Mouse (Mus musculus) layer of hippocampus, postnatal 10 days (tissue): ENCODE measurements around the gene Dnm2. TPM values are rescaled to one million over a fixed set of nuclear protein-coding genes. Genes with fewer than 3 reads are reported as not detected.
A peak's percentile ranks its signal among the peaks of the same experiment; 100 is the strongest.

ENCODE experiments used
- DNase-seq, 2 experiments: peaks; one replicate each; pipeline ENCODE4 v3.0.0; 2021; ENCODE audit warnings: low spot score in 2 of 2
- long read RNA-seq: library from polyadenylated mRNA; stranded (forward); transcript quantifications from one replicate; pipeline ENCODE4 v2.0.0, GENCODE M21; 2023
- total RNA-seq, 2 experiments: library from RNA; stranded (reverse); gene quantifications; 2 replicates each; pipeline ENCODE4 v1.2.3; 2021

Gene Dnm2
- 10 to 100 TPM; 65.2 to 67.7 TPM for total RNA-seq
- long read RNA-seq, partial matches to known transcripts, result 6 of 88 reads
- long read RNA-seq, other reads (novel, unspliced or antisense), result 73 of 88 reads

DNA sequence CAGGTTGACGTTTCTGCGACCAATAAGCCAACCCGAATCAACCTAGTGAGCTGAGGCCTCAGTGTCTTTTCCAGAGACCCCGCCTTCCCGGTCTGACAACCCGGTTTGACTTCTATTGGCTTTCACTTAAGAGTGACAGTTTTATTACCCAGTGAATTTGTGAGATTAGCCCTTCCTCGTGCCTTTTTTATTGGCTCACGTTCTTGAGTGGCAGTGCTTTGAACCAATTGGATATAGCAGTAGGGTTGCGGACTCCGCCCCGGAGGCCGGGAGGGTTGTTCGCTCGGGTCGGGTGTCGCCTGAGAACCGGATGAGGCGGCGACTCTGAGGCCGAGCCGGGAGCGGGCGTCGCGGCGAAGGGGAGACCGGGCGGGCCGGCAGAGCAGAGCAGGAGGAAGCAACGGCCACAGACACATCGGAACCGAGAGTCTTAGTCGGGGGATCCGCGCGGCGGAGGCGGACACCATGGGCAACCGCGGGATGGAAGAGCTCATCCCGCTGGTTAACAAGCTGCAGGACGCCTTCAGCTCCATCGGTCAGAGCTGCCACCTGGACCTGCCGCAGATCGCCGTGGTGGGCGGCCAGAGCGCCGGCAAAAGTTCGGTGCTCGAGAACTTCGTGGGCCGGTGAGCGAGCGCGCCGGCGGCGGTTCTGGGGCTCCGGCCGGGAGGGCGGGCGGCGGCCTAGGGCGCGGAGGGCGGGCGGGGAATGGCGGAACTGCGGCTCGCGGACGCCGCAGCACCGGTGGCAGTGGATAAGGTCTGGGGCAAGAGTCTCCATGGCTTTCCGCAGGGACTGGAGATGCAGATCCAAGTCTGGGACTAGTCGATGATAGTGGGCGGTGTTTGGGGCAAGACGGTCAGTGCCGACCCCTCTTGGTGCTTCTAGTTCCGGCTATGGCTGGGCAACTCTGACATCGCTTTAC, at the start of gene Dnm2:
Dnm2 (plus strand) TSS at position 278 of the 925 bp plus-strand sequence.
- peak; percentile 99 to 100 for DNase-seq

DNA sequence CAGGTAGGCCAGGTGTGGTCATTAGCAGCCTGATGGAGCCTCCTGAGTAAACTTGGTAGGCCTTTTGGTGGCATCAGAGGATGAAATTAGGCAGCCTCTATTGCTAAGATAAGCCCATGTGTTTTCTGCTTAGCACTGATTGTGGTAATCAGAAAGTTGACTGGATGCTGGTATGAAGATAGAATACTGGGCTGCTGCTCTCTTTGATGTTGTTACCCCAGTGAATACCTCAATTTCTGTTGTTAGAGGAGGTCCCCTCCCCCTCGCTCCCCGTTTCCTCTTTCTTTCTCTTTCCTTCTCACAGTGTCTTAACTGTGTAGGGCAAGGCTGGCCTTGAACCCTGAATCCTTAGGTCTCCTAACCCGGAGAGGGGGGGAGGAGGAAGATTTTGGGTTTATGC, 45.5 kb upstream of the Dnm2 start:
- DNase-seq, result no peak

DNA sequence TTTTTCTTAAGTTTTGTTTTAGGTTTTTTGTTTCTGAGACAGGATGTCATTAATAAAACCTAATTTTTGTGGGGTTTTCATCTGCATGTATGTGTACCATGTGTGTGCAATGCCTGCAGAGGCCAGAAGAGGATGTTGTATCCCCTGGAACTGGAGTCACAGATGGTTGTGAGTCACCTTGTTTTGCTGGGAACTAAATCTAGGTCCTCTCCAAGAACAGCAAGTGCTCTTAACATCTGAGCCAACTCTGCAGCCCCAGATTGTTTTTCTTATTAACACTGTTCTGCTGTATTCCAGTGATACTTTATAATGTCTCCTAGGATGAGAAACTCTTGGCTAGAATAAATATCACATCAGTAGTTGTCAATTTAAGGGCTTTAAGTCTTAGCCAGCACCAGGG, 43.8 kb upstream of the Dnm2 start:
- DNase-seq, result no peak

DNA sequence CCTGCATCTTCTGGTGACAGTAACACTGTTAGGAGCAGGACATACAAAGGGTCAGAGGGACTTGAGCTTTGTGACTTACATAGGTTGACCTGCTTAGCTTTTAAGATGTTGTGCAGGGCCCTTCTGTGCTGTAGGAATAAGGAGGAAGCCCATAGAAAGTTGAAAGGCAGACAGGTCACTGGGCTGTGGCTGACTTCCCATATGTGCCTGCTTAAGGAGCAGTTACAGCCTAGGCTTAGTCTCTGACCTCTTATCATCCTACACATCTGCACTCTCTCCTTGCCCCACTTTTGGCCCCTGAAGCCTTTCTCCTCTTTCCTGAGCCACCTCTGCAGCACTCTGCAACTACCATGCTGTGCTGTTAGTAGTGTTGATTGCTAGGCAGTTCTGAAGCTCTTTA, 40.7 kb upstream of the Dnm2 start:
- DNase-seq, result no peak

DNA sequence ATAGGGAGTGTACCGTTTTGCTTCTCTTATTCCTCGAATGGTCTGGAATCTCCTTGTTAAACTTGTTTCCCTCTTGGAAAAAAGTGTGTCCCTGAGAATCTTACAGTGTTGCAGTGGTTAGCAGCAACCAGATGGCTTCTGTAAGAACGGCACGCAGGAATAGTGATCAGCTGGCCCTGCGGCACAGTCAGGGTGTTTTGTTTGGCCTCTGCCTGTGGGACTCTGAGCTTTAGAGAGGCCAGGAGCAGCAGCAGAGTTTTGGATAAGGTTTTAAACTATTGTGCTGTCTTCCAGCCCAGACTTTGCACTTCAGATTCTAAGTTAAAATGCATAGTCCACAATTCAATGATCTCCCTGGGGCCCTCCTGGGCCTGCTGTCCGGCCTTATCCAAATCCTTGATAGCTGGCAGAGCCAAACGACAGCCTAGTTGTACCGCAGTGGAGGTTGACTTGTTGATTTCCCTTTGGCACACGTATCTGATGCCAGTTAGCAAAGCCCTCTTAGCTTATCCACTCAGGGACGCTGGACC, 32.0 kb upstream of the Dnm2 start:
- DNase-seq, result no peak

DNA sequence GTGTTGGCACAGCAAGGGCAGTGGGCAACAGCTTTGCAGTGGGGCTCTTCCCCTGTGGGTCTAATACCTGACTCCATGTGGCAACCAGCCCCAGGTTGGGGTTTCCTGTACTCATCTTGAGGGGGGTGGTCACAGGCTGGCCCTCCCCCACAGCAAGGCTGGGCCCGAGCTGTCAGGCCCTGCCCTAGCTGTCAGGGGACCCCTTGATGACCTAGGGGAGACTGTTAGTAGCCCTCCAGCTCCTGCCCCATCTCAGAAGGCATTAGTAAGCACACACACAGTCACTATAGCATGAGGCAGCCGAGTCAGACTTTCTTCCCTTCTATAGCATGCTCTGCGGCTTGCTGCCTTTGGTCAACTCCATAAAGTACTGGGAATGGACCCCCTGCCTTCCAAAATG, 29.0 kb upstream of the Dnm2 start:
- no peak for DNase-seq

DNA sequence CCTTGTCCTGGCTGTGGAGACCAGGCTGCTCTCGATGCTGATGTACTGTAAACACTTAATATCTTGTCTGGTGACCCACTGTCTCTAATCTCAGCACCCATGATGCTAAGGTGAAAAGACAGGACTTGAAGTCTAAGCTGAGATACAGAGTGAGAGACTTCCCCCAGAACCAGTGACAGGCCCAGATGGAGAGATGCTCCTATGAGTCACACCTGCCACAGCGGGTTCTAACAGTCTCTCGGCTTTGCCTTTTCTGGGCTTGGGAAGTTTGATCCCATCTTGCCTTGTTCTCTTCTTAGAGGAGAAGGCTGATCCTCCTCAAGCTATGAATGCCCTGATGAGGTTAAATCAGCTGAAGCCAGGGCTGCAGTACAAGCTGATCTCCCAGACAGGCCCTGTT, 27.5 kb upstream of the Dnm2 start:
- DNase-seq, result no peak

DNA sequence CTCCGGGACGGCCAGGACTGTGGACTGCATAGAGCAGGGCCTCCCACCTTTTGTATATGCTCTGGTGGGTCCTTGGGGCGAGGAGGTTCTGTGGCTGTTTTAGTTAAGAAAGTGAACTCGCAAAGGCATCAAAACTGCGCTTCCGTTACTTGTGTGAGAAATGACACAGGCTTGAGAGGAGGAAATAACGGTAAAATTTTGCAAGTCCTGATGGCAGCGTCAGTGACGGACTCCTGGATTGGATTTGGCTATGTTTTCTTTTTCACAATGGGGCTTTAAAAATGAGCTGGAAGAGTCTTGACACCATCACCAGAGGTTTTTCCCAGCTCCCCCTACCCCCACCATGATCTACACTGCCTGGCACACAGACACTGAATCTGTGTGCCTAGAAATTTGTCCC, 23.7 kb upstream of the Dnm2 start:
- DNase-seq, result no peak

DNA sequence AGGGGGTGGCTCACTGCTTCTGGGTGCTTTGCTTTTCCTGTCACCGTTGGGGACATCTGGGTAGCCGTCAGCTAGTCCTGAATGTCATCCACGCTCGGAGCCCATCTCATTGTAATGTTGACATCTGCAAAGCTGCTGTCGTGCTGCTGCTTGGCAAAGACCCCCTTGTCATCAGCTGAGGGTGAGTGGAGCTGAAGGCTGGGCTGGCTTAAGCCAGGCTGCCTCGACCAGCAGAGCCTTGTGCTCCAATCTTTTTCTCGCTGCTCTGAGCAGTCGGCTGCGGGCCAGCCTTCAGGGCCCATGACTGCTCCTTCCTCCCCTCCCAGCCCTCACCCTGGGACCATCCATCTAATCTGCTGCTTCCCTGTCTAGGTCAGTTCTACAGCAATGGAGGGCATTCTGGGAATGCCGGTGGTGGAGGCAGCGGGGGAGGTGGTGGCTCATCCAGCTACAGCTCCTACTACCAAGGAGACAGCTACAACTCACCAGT, 21.9 kb upstream of the Dnm2 start:
- no peak for DNase-seq

DNA sequence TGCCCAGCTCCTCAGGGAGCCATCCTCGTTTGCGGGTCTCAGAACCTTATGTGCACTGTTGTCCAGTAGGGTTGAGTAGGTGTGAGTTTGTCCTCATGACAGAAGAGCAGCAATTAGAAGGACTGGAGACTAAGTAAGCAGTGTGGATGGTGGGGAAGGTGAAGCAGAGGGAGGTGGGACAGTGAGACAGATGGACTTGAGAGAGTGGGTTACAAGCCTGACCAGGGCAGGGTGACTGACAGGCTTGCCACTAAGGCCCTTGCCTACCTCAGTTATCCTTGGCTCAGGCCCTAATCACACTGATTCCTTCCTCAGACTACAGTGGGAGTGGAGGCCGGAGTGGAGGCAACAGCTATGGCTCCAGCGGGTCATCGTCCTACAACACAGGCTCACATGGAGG, 21.0 kb upstream of the Dnm2 start:
- DNase-seq, result no peak

DNA sequence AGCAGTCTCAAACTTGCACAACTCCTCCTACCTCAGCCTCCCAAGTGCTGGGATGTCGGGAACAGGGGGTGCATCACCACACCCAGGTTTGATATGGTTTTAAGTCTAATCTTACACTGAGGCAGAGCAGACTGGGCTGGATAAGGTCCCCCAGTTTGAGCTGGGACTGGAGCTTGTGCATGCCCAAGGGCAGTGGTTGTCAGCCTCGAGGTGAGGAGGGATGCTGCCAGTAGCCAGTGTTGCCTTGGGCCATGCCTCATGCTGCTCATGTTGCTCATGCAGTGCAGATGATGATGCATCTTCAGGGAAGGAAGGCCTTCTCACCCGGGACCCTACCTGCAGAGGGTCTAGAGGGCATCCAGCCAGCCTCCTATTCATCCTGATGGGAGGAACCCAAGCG, 19.2 kb upstream of the Dnm2 start:
- no peak for DNase-seq

DNA sequence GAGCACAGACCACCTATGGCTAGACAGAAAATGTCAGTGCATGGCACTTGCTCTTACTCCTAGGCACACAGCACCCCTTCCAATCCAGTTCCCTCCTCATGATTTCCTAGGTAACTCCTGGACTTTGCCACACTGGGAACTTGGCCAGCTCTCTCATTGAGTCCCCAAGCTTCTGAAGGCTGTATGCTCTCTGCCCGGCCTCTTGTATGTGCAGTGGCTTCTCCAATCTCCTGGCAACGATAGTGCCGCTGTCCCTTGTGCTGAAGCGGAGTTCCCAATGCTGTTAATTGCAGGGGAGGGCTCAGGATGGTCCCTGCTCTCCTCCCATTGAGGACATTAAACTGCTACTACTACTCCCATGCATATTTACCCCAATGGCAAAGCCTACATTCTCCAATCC, 16.8 kb upstream of the Dnm2 start:
- peak; percentile 40 to 49 for DNase-seq

DNA sequence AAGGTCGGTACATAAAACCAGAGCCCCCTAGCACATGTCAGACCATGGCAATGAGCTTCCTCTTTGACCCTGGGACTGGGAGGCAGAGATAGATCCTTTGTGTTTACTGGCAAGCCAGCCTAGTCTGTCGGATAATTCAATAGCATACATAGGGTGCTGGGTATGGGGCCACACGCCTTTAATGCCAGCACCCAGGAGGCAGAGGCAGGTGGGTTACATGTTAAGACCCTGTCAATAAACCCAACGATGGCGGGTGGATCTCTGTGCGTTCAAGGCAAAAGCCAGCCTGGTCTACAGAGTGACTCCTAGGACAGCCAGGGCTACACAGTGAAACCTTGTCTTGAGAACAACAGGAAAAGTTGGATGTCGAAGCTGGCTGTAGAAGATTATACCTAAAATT, 16.1 kb upstream of the Dnm2 start:
- no peak for DNase-seq

DNA sequence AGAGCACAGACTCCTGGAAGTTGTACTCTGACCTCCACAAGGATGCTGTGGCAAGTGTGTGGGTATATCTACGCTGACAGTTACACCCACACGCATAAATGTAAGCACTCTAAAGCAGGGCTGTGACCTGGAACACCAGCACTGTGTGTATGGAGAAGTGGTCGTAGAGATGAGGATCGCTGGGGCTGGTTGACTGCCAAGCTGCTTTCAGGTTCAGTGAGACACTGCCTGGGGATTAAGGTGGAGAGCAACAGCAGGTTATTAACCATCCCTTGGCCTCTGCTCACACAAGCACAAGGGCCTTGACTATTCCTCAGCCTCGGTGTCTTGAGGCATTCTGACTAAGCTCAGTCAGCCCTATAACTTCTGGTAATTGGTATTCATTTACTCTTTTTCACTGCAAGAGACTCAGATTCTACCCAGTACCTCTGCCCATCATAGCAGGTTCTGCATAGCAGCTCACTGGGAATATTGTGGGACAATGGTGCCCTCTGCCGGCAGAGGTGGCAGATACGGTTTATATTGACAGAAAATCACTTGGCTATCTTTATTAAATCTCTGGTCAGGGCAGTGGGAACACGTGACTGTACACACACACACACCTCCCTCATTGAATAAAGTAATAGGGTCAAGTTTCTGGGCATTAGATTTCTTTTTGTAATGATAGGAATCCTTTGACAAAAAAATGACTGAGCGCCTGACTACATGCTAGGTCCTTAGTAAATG, 15.0 kb upstream of the Dnm2 start:
- DNase-seq, result peak; percentile 92

DNA sequence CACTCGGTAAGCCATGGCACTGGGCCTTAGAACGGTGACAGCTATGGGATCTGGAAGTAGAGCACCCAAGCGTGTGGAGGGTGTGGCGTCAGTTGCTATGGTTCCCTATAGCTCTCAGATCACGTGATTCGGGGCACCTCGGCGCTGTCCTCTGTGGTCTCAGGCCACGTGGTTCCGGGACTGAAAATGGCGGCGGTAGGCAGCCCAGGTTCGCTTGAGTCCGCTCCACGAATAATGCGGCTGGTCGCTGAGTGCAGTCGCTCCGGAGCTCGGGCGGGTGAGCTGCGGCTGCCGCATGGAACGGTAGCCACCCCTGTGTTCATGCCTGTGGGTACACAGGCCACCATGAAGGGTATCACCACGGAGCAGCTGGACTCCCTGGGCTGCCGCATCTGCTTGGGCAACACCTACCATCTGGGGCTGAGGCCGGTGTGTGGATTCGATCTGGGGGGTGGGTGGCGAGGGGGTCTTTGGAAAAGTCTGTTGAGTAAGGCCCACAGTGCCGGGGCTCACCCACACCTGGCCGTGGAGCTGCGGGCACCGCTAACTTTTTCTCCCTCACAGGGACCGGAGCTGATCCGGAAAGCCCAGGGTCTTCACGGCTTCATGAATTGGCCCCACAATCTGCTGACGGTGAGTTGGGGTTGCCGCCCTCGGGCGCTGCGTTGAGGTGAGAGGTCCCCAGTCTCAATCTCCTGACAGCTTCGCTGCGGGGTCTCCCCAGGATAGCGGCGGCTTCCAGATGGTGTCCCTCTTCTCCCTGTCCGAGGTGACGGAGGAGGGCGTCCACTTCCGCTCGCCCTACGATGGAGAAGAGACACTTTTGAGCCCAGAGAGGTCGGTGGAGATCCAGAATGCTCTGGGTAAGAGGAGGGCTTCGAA, 12.8 kb upstream of the Dnm2 start, which contains the start of gene Qtrt1:
Qtrt1 (plus strand) TSS at position 169 of the 882 bp plus-strand sequence.
- DNase-seq, result peak; percentile 75 to 82

DNA sequence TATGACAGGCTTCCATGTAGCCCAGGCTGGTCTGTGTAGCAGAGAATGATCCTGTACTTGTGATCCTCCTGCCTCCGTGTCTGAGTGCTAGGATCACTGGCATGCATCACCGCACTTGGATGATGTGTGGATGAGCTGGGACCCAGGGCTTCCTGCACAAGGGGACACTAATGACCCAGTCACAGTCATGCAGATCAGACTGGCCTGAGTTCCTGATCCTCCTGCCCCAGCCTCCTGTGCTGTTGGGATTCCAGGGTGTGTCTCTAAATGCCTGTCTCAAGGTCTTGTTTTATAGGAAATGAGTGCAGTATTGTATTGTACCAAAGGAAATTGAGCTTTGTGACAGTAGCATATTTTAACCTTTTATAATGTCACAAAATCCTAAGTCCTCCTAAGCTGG, 6.8 kb upstream of the Dnm2 start:
- no peak for DNase-seq

DNA sequence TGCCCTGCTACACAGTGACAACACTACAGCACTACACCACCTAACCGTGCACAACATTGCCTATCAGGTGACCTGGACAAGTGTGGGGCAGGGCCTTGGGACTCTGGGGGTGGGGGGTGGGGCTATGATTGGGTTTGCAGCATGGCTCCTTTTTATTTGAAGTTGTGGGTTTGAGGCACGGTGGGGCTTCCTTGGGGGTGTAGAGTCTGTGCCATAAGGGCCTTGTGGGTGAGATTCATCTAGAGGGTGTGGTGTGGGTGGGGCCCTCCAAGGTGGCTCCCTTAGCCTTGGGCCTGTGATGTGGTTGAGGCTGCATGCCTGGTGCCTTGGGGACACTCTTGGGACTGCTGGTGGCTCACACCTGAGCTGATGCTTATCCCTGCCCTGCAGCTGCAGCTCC, 5.1 kb upstream of the Dnm2 start:
- no peak for DNase-seq

DNA sequence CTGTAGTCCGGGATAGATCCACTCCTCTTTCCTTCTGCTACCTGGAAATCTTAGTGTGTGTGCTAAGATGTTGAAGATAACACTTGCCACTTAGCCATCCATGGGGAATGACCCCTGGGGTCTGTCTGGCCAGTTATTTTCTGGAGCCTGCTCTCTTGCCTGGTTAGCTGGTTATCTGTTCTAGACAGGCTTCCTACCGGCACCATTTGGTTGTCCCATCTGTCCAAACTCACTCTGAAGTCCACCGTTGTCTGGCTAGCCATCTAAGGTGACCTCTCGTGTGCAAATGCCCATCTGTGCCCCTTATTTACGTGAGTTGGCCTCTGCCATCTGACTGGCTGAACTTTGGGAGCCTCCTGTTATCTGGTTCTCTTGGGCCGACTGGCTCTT, 843 bp downstream of the Dnm2 start:
- no peak for DNase-seq

DNA sequence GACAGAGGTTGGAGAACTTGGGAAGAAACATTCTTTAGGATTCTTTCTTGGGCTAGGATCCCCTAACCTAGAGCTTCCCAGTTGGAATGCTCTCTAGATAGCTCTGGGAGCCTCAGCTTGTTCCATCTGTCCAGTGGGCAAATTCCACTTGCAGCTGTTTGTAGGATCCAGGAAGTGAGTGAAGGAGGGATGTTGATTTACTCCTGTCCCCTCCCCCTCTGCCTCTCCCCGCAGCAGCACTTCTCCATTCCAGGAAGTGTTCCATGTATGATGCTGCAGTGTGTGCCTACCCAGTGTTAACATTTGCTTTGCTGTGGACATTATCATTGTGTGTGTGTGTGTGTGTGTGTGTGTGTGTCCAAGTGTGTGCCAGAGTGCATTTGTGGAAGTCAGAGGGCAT, 1.3 kb downstream of the Dnm2 start:
- no peak for DNase-seq

DNA sequence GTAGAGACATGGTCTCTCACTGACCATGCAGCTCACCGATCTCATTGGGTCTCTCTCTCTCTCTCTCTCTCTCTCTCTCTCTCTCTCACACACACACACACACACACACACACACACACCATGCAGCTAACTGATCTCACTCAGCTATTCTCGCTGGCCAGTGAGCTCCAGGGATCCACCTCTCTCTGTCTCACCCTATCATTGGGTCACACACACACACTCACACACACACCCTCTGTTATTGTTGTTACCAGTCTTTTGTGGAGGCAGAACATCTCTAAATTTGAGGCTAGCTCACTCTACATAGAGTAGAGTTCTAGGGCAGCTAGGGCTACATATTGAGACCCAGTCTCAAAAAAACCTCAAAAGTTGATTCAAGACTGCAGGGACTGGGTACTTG, 1.8 kb downstream of the Dnm2 start:
- DNase-seq, result no peak

DNA sequence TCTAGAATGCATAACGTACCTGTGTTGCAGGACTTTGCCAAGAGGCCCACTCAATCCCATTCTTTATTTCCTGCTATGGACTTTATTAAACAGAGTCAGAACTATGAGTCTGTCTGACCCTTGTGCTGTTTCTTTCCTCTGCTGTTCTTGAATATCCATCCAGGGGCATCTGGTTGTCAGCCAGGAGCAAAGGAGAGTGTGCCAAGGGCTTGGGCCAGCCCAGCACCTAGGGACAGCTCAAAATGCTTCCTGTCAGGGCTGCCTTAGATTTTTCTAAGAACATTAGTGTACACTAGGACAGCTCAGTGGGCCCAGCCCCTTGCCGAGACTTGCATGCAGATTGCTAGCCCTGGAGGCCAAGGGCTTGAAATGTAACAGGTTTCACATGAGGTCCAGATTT, 3.1 kb downstream of the Dnm2 start:
- no peak for DNase-seq
